ENCODE assay signal across 16 mouse cellular contexts in genomic region chr2:158128461-158129130, GRCm38 (mm10). TPM values are rescaled to one million over a fixed set of nuclear protein-coding genes. Genes with fewer than 3 reads are reported as not detected.
DNase-seq lines count a peak whose midpoint lies in the region; ATAC-seq and TF ChIP-seq lines count a peak whose summit lies in the region.
"Had no signal": no experiment of that assay in that cellular context is flagged by ENCODE, and none has a peak within 500 bp of the region (broad histone marks: within the 10 kb centered on the region; RNA-seq: fewer than 3 reads in every experiment).

No protein-coding gene starts in this region.

- no peak for ATAC-seq in heart, embryonic 11.5 days (replicated peaks; ENCODE audit: insufficient number of reproducible peaks, low FRiP score, low TSS enrichment)
- ATAC-seq in lung, embryonic 14.5 days (ENCODE audit: insufficient read depth): no peak
- ATAC-seq in heart, embryonic 16.5 days (replicated peaks; ENCODE audit: extremely low read depth, insufficient read depth, low FRiP score): no peak
- ATAC-seq: forebrain, postnatal 0 days; intestine, postnatal 0 days had no signal

- peaks cover 34% of the 10 kb centered on the region for H3K36me3 ChIP-seq in heart, embryonic 11.5 days (ENCODE audit: control insufficient read depth, insufficient read depth, low read length)
- peaks cover 72% of the 10 kb centered on the region for H3K36me3 ChIP-seq in lung, embryonic 14.5 days (ENCODE audit: insufficient read depth)
- no peaks in the 10 kb centered on the region for H3K36me3 ChIP-seq in embryonic facial prominence, embryonic 10.5 days (replicated peaks)
- H3K36me3 ChIP-seq in heart, embryonic 16.5 days (ENCODE audit: control insufficient read depth, insufficient read depth): peaks cover 60% of the 10 kb centered on the region

- no peak for DNase-seq in heart, postnatal 10 days
- no peak for DNase-seq in lung, embryonic 14.5 days
- no peak for DNase-seq in lung, adult 2 months
- DNase-seq in embryonic facial prominence, embryonic 10.5 days (ENCODE audit: low spot score): no peak
- no peak for DNase-seq in cerebellum, adult 18-20 months
- DNase-seq: adrenal gland, adult 2 months; cerebellum, adult 9-10 months; forebrain, postnatal 0 days; gastrocnemius, postnatal 36 days; kidney, postnatal 4 days; liver had no signal

- H3K4me2 ChIP-seq in heart, embryonic 11.5 days: no peak overlapping the region
- no peak overlapping the region for H3K4me2 ChIP-seq in lung, embryonic 14.5 days
- no peak overlapping the region for H3K4me2 ChIP-seq in heart, embryonic 16.5 days (ENCODE audit: low read depth, low read length)
- H3K4me2 ChIP-seq: liver, embryonic 15.5 days had no signal

- no peaks in the 10 kb centered on the region for H3K9me3 ChIP-seq in heart, embryonic 11.5 days (replicated peaks; ENCODE audit: control insufficient read depth, low read length)
- no peaks in the 10 kb centered on the region for H3K9me3 ChIP-seq in lung, embryonic 14.5 days (ENCODE audit: low read depth, low read length)
- H3K9me3 ChIP-seq in embryonic facial prominence, embryonic 10.5 days: no peaks in the 10 kb centered on the region
- H3K9me3 ChIP-seq in heart, embryonic 16.5 days (replicated peaks; ENCODE audit: control insufficient read depth, low read length): no peaks in the 10 kb centered on the region
- H3K9me3 ChIP-seq: liver, embryonic 15.5 days had no signal

- H3K4me3 ChIP-seq in heart, embryonic 11.5 days (ENCODE audit: low read depth, low read length): no peak overlapping the region
- no peak overlapping the region for H3K4me3 ChIP-seq in lung, embryonic 14.5 days (ENCODE audit: low read depth, low read length)
- H3K4me3 ChIP-seq in lung, adult 2 months (replicated peaks; ENCODE audit: extremely low read depth, low read depth, low read length): no peak overlapping the region
- no peak overlapping the region for H3K4me3 ChIP-seq in embryonic facial prominence, embryonic 10.5 days
- H3K4me3 ChIP-seq in heart, embryonic 16.5 days (ENCODE audit: low read length): no peak overlapping the region
- H3K4me3 ChIP-seq: liver, embryonic 15.5 days had no signal

- WGBS in heart, embryonic 11.5 days (ENCODE audit: insufficient replicate concordance): 61% methylated on average over 8 of the region's 8 CpGs
- WGBS in lung, embryonic 14.5 days: 71% methylated on average over 8 of the region's 8 CpGs
- 70% methylated on average over 8 of the region's 8 CpGs for WGBS in lung, adult 2 months
- 82% methylated on average over 8 of the region's 8 CpGs for WGBS in embryonic facial prominence, embryonic 10.5 days
- 57% methylated on average over 8 of the region's 8 CpGs for WGBS in heart, embryonic 16.5 days

- peak overlapping the region; percentile 89 for H3K27ac ChIP-seq in heart, embryonic 11.5 days (ENCODE audit: low read depth, low read length)
- H3K27ac ChIP-seq in lung, embryonic 14.5 days (ENCODE audit: low read depth): peak overlapping the region; percentile 26; the same call in 1 of the 2 replicates
- peak overlapping the region; percentile 69 for H3K27ac ChIP-seq in embryonic facial prominence, embryonic 10.5 days (replicated peaks)
- H3K27ac ChIP-seq in heart, embryonic 16.5 days (ENCODE audit: low read length): peak overlapping the region; percentile 88
- H3K27ac ChIP-seq: liver, embryonic 15.5 days; macrophage had no signal

- H3K4me1 ChIP-seq in heart, embryonic 11.5 days (ENCODE audit: control insufficient read depth, insufficient read depth, low read length): peaks cover 45% of the 10 kb centered on the region
- H3K4me1 ChIP-seq in lung, embryonic 14.5 days (ENCODE audit: insufficient read depth): peaks cover 20% of the 10 kb centered on the region
- H3K4me1 ChIP-seq in lung, adult 2 months (ENCODE audit: control insufficient read depth, insufficient read depth, low read length): peaks cover 6% of the 10 kb centered on the region
- H3K4me1 ChIP-seq in embryonic facial prominence, embryonic 10.5 days: peaks cover 33% of the 10 kb centered on the region
- H3K4me1 ChIP-seq in heart, embryonic 16.5 days (ENCODE audit: control insufficient read depth, insufficient read depth, low read length): peaks cover 48% of the 10 kb centered on the region

- no peak for TF ChIP-seq POLR2A in lung, adult 2 months (IDR thresholded peaks at IDR 0.05; ENCODE audit: borderline replicate concordance, extremely low read depth, low read depth, low read length)

- no peaks in the 10 kb centered on the region for H3K27me3 ChIP-seq in heart, embryonic 11.5 days (ENCODE audit: control insufficient read depth, insufficient read depth, low read length)
- no peaks in the 10 kb centered on the region for H3K27me3 ChIP-seq in lung, embryonic 14.5 days (ENCODE audit: insufficient read depth, low read length)
- no peaks in the 10 kb centered on the region for H3K27me3 ChIP-seq in embryonic facial prominence, embryonic 10.5 days (replicated peaks; ENCODE audit: low read depth, poor library complexity, severe bottlenecking)
- no peaks in the 10 kb centered on the region for H3K27me3 ChIP-seq in heart, embryonic 16.5 days (ENCODE audit: control insufficient read depth, insufficient read depth, low read length)
- H3K27me3 ChIP-seq: liver, embryonic 15.5 days had no signal

- intact Hi-C loops in heart, postnatal 10 days (cut with DNase I): no loop called here

- no peak for TF ChIP-seq CTCF in lung, embryonic 14.5 days (IDR thresholded peaks at IDR 0.05; ENCODE audit: low read depth)
- TF ChIP-seq CTCF in lung, adult 2 months (IDR thresholded peaks at IDR 0.05; ENCODE audit: insufficient read depth, low read length): no peak

- H3K9ac ChIP-seq in heart, embryonic 11.5 days (ENCODE audit: low read depth, low read length): peak overlapping the region; percentile 52
- H3K9ac ChIP-seq in lung, embryonic 14.5 days: no peak overlapping the region; the same call in 1 of the 2 replicates
- peak overlapping the region; percentile 16; the same call in 1 of the 2 replicates for H3K9ac ChIP-seq in heart, embryonic 16.5 days (ENCODE audit: low read length)
- H3K9ac ChIP-seq: forebrain, postnatal 0 days; liver, embryonic 15.5 days had no signal

RNA-seq across cellular contexts. Expression of gene Tgm2, which starts 17.6 kb away (rescaled TPM):
- polyA plus RNA-seq in heart, embryonic 11.5 days (2014; fragmentation: Nextera tagmentation; extraction: Ambion mirVana): 129 and 130 TPM in 2 replicates
- 100 to 1,000 TPM; 162 to 208 TPM for total RNA-seq in heart, postnatal 10 days (2021)
- 40.8 and 41.7 TPM in 2 replicates for polyA plus RNA-seq in lung, embryonic 14.5 days (2014; fragmentation: Nextera tagmentation; extraction: Ambion mirVana)
- polyA plus RNA-seq in lung, adult 2 months (2012; rRNA removed): 285 and 297 TPM in 2 replicates
- polyA plus RNA-seq in embryonic facial prominence, embryonic 10.5 days (2016; fragmentation: Nextera tagmentation; extraction: Ambion mirVana): 6.4 and 7.8 TPM in 2 replicates
- 226 and 256 TPM in 2 replicates for polyA plus RNA-seq in heart, embryonic 16.5 days (2015; fragmentation: Nextera tagmentation; extraction: Ambion mirVana)

Comparison
In these comparisons a context has a peak if more than half of its experiments do, and no peak if none do; other contexts are left out.
1. H3K27ac ChIP-seq: peak in every context shown above with its lines; median percentile 89 in heart, embryonic 11.5 days; 88 in heart, embryonic 16.5 days; 69 in embryonic facial prominence, embryonic 10.5 days; 26 in lung, embryonic 14.5 days.